Mouse (Mus musculus) stomach, postnatal 0 days (tissue): ENCODE results near the gene Iqschfp.

Experiments
- CTCF ChIP-seq: IDR thresholded peaks from 2 replicates; pipeline ENCODE4 v1.5.1; 2016; ENCODE audit warnings: antibody characterized with exemption, low read depth, mild to moderate bottlenecking, moderate library complexity
- EP300 ChIP-seq: optimal IDR thresholded peaks from 2 replicates; pipeline ENCODE3; 2016; ENCODE audit warnings: antibody characterized with exemption

DNA sequence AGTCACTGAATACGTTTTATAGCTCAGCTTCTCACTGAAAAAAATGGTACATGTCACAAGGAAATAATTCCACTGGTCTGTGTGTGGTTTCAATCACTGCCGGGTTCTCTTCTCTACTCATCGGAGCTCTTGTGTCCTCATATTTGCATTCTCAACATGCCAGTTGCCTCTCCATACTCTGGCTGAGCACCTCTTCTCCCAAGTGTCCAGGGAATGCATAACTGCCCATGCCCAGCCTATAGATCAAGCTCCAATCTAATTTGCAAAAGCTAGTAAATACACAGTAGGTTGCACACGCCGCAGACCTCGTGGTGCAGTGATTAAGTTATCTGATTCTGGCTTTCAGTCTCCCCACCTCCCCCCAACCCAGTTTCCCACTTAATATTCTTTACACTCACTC, 433.5 kb downstream of the Iqschfp start:
- no peak for TF ChIP-seq CTCF
- TF ChIP-seq EP300, result no peak
